Mouse (Mus musculus): ENCODE measurements around the gene Oxt.

DNA sequence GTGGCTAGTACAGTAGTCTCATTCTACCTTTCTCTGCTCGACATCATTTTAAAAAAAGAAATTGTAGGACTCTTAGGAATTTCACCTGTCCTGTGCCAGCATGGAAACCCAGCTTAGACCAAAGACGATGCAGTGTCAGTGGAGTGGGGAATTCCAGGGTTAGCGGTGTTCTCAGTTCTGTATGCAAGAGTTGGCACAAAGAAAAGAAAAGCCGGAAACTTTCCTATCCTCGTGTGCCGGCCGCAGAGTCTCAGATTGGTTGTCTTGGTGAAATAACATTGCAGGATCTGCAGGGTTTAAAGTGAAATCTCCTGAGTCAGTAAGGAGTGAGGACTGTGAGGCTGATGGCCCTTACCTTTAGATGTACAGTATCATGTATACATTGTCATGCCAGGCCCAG is 46.0 kb upstream of the Oxt start:
- no peak for TF ChIP-seq CTCF (IDR thresholded peaks at IDR 0.05; ENCODE audit: low read depth)
- no peak for TF ChIP-seq EP300 (optimal IDR thresholded peaks at IDR 0.05)
